Mouse (Mus musculus) liver, adult 2 months (tissue): ENCODE measurements around the gene Uimc1. TPM values are rescaled to one million over a fixed set of nuclear protein-coding genes. Genes with fewer than 3 reads are reported as not detected.

Experiments
- DNase-seq: peaks from one replicate; pipeline ENCODE4 v3.0.0-alpha.2; 2011; ENCODE audit warnings: low read depth, low spot score; ENCODE audit errors: extremely low read depth
- H3K27ac ChIP-seq: fragments of 200-500 bp; replicated peaks from 2 replicates; pipeline ENCODE4 v1.5.1; 2012; ENCODE audit warnings: low read depth, mild to moderate bottlenecking, control low read depth, inconsistent platforms, low read length; ENCODE audit not compliant: insufficient read depth
- H3K27me3 ChIP-seq: fragments of 200-500 bp; 2 replicates; pipeline ENCODE4 v1.6.1; 2012; ENCODE audit warnings: mild to moderate bottlenecking, moderate library complexity, low read length, inconsistent platforms; ENCODE audit not compliant: control insufficient read depth, insufficient read depth
- H3K36me3 ChIP-seq: fragments of 200-500 bp; 2 replicates; pipeline ENCODE4 v1.6.1; 2012; ENCODE audit warnings: low read length, inconsistent platforms; ENCODE audit not compliant: control insufficient read depth, insufficient read depth
- H3K4me1 ChIP-seq: fragments of 200-500 bp; 2 replicates; pipeline ENCODE4 v1.6.1; 2011; ENCODE audit warnings: low read length; ENCODE audit not compliant: control insufficient read depth, insufficient read depth
- H3K4me3 ChIP-seq: fragments of 200-500 bp; 2 replicates; pipeline ENCODE4 v1.5.1; 2011; ENCODE audit warnings: low read depth, mild to moderate bottlenecking, control low read depth, low read length, moderate library complexity; ENCODE audit not compliant: insufficient read depth
- H3K79me2 ChIP-seq: fragments of 200-500 bp; 2 replicates; pipeline ENCODE4 v1.6.1; 2012; ENCODE audit warnings: inconsistent platforms, mild to moderate bottlenecking, low read length, moderate library complexity; ENCODE audit not compliant: control insufficient read depth, insufficient read depth
- H3K9ac ChIP-seq: fragments of 200-500 bp; 2 replicates; pipeline ENCODE4 v1.6.1; 2012; ENCODE audit warnings: low read depth, mild to moderate bottlenecking, control low read depth, inconsistent platforms, low read length
- CTCF ChIP-seq: fragments of 200-500 bp; IDR thresholded peaks from 2 replicates; pipeline ENCODE4 v1.5.1; 2011; ENCODE audit warnings: low read depth, low read length, control low read depth
- POLR2A ChIP-seq: fragments of 200-500 bp; IDR thresholded peaks from 2 replicates; pipeline ENCODE4 v1.6.1; 2011; ENCODE audit warnings: low read length, control low read depth; ENCODE audit not compliant: insufficient read depth; ENCODE audit errors: extremely low read depth
- WGBS: fragments of 180-500 bp; shearing (Covaris S2); methylation state at CpG from one replicate; pipeline ENCODE4 v1.1.7; 2018; 5-methylcytosine and 5-hydroxymethylcytosine counted together
- polyA plus RNA-seq: library from polyadenylated mRNA; depleted of rRNA; stranded (reverse); fragments of >200 nt; gene quantifications from 2 replicates; pipeline ENCODE4 v1.2.3, GENCODE M21; 2012; rRNA removed
- total RNA-seq: library from RNA; depleted of rRNA; stranded (reverse); fragments of >200 nt; gene quantifications from 2 replicates; pipeline ENCODE4 v1.2.3, GENCODE M21; 2014; rRNA removed

Uimc1 gene
- total and polyA plus RNA-seq, 2 experiments: 3.7 to 12.0 TPM

GRCm38 (mm10) chr13:54987405-54987804 lies 112.7 kb downstream of the Uimc1 start:
- H3K4me3 ChIP-seq: no peak overlapping the region
- no peak overlapping the region for H3K9ac ChIP-seq
- H3K27ac ChIP-seq: no peak overlapping the region
- H3K36me3 ChIP-seq: no peaks in the 10 kb centered on the region
- H3K4me1 ChIP-seq: no peaks in the 10 kb centered on the region
- no peaks in the 10 kb centered on the region for H3K79me2 ChIP-seq
- TF ChIP-seq CTCF (no peak), POLR2A (no peak)
- no peak for DNase-seq
- WGBS: 88% methylated on average over 9 of the region's 9 CpGs
- H3K27me3 ChIP-seq: no peaks in the 10 kb centered on the region

GRCm38 (mm10) chr13:54983614-54984013 lies 116.5 kb downstream of the Uimc1 start:
- Histone ChIP-seq H3K4me3 (no peak overlapping the region), H3K27ac (no peak overlapping the region), H3K9ac (no peak overlapping the region), H3K36me3 (no peaks in the 10 kb centered on the region), H3K79me2 (no peaks in the 10 kb centered on the region), H3K4me1 (no peaks in the 10 kb centered on the region), H3K27me3 (no peaks in the 10 kb centered on the region)
- WGBS: 77% methylated on average over 2 of the region's 2 CpGs
- DNase-seq: no peak
- TF ChIP-seq CTCF: peak; percentile 23; the same call in 1 of the 2 replicates
- no peak for TF ChIP-seq POLR2A

DNA sequence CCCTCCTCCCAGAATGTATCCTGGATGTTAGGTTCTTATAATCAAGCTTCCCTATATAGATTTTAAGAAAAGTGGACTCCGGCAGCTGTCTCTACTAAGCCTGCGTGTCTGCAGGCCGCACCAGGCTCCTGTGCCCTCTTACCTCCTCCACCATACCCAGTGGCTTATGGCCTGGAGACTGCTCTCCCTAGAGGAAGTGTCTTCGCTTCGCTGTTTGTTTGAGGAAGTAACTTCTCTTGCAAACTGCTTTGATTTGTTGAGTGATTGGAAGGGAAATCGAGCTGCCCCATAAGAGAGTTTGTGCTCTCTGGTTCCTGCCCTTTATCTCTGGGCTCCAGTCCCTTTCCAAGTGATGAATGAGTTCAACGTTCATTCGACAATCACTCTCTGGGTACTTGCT lies 117.1 kb downstream of the Uimc1 start:
- DNase-seq: no peak
- TF ChIP-seq CTCF (no peak), POLR2A (no peak)
- Histone ChIP-seq H3K27ac (no peak overlapping the region), H3K4me3 (no peak overlapping the region), H3K36me3 (no peaks in the 10 kb centered on the region), H3K27me3 (no peaks in the 10 kb centered on the region), H3K79me2 (no peaks in the 10 kb centered on the region), H3K4me1 (no peaks in the 10 kb centered on the region), H3K9ac (no peak overlapping the region)
- 68% methylated on average over 8 of the region's 8 CpGs for WGBS

DNA sequence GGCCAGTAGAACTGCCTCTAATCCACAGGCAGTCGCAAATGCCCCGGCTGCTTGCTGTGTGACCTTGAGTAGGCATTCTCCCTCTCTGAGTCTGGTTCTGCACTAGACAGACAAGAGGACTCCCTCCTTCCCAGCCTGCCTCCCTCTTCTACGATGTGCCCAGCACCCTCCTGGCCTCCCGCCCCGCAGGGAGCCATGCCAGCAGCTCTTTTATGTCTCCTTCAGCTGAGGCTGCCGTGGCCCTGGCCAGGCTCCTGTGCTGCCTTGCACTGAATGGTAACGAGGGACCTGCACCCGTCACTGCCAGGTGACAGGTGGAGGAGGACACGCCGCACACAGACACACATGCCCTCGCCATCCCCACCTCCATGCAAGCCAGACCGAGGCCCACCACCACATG lies 119.1 kb downstream of the Uimc1 start:
- no peaks in the 10 kb centered on the region for H3K4me1 ChIP-seq
- H3K36me3 ChIP-seq: no peaks in the 10 kb centered on the region
- no peak overlapping the region for H3K27ac ChIP-seq
- no peak for TF ChIP-seq CTCF
- TF ChIP-seq POLR2A: no peak
- no peaks in the 10 kb centered on the region for H3K27me3 ChIP-seq
- no peaks in the 10 kb centered on the region for H3K79me2 ChIP-seq
- WGBS: 79% methylated on average over 12 of the region's 12 CpGs
- no peak overlapping the region for H3K4me3 ChIP-seq
- no peak for DNase-seq
- no peak overlapping the region for H3K9ac ChIP-seq

GRCm38 (mm10) chr13:54978804-54979203 lies 121.3 kb downstream of the Uimc1 start:
- no peak for DNase-seq
- Histone ChIP-seq H3K79me2 (no peaks in the 10 kb centered on the region), H3K36me3 (no peaks in the 10 kb centered on the region), H3K4me1 (no peaks in the 10 kb centered on the region), H3K27me3 (no peaks in the 10 kb centered on the region), H3K4me3 (no peak overlapping the region), H3K9ac (no peak overlapping the region), H3K27ac (no peak overlapping the region)
- WGBS: 59% methylated on average over 8 of the region's 8 CpGs
- no peak for TF ChIP-seq CTCF
- no peak for TF ChIP-seq POLR2A

Other genes starting within 250 kb of the Uimc1 start
- 0.46 and 0.81 TPM in 2 replicates for gene Unc5a, start 150.9 kb downstream of the Uimc1 start, total RNA-seq
- gene Unc5a, start 150.9 kb downstream of the Uimc1 start, polyA plus RNA-seq: 0.57 and 1.6 TPM in 2 replicates
- gene Hk3, start 78.9 kb downstream of the Uimc1 start, total RNA-seq: 5.4 and 6.7 TPM in 2 replicates
- gene Hk3, start 78.9 kb downstream of the Uimc1 start, polyA plus RNA-seq: 1.8 and 4.1 TPM in 2 replicates
- 4.5 and 5.6 TPM in 2 replicates for gene Zfp346, start 5.0 kb upstream of the Uimc1 start, total RNA-seq
- 3.9 and 5.1 TPM in 2 replicates for gene Zfp346, start 5.0 kb upstream of the Uimc1 start, polyA plus RNA-seq
- not detected in 2 replicates for gene Gm17617, start 33.2 kb upstream of the Uimc1 start, total RNA-seq
- gene Gm17617, start 33.2 kb upstream of the Uimc1 start, polyA plus RNA-seq: not detected in 2 replicates
- gene Fgfr4, start 52.3 kb upstream of the Uimc1 start, total RNA-seq: 6.6 and 16.9 TPM in 2 replicates
- 49.9 and 52.4 TPM in 2 replicates for gene Fgfr4, start 52.3 kb upstream of the Uimc1 start, polyA plus RNA-seq
- 45.4 TPM in 2 replicates for gene Nsd1, start 109.5 kb upstream of the Uimc1 start, total RNA-seq
- gene Nsd1, start 109.5 kb upstream of the Uimc1 start, polyA plus RNA-seq: 8.0 and 8.9 TPM in 2 replicates
- gene Prelid1, start 220.2 kb upstream of the Uimc1 start, total RNA-seq: 96.3 and 115 TPM in 2 replicates
- 378 and 383 TPM in 2 replicates for gene Prelid1, start 220.2 kb upstream of the Uimc1 start, polyA plus RNA-seq
- 32.7 and 33.6 TPM in 2 replicates for gene Rab24, start 221.6 kb upstream of the Uimc1 start, total RNA-seq
- 50.2 and 56.0 TPM in 2 replicates for gene Rab24, start 221.6 kb upstream of the Uimc1 start, polyA plus RNA-seq
- 0.13 TPM in 1 of 2 replicates, not detected in the other for gene Mxd3, start 229.5 kb upstream of the Uimc1 start, total RNA-seq
- 0.21 and 0.27 TPM in 2 replicates for gene Mxd3, start 229.5 kb upstream of the Uimc1 start, polyA plus RNA-seq